Mouse (Mus musculus) splenic B cell, adult 2 months (primary cell): ENCODE measurements around the gene Anks1.

ENCODE experiments used
- DNase-seq: peaks from one replicate; pipeline ENCODE4 v3.0.0-alpha.2; 2011; ENCODE audit warnings: low read depth, low spot score
- H3K27me3 ChIP-seq: 2 replicates; pipeline ENCODE4 v1.6.1; 2012; ENCODE audit warnings: mild to moderate bottlenecking, low read length, moderate library complexity, mixed read lengths; ENCODE audit not compliant: control insufficient read depth, poor library complexity, insufficient read depth, severe bottlenecking
- H3K36me3 ChIP-seq: 2 replicates; pipeline ENCODE4 v1.6.1; 2012; ENCODE audit warnings: mild to moderate bottlenecking, low read length, moderate library complexity, mixed read lengths; ENCODE audit not compliant: control insufficient read depth, poor library complexity, insufficient read depth, severe bottlenecking

Gene Anks1

GRCm38 (mm10) chr17:28079618-28080017 lies 170.5 kb downstream of the Anks1 start:
- Histone ChIP-seq H3K36me3 (no peaks in the 10 kb centered on the region), H3K27me3 (no peaks in the 10 kb centered on the region)
- peak; percentile 87 for DNase-seq

GRCm38 (mm10) chr17:28080045-28080816 lies 171.1 kb downstream of the Anks1 start, which contains the start of gene Tcp11:
Gene Tcp11 (minus strand): TSS chr17:28080639.
- H3K36me3 ChIP-seq = no peaks in the 10 kb centered on the region
- H3K27me3 ChIP-seq = no peaks in the 10 kb centered on the region
- peak; percentile 86 for DNase-seq

- no peak for DNase-seq
- Histone ChIP-seq H3K36me3 (no peaks in the 10 kb centered on the region), H3K27me3 (no peaks in the 10 kb centered on the region)
These were observed 171.7 kb downstream of the Anks1 start for GRCm38 (mm10) chr17:28080817-28081165.

GRCm38 (mm10) chr17:28081385-28081784 lies 172.3 kb downstream of the Anks1 start:
- no peaks in the 10 kb centered on the region for H3K27me3 ChIP-seq
- peak; percentile 31 for DNase-seq
- H3K36me3 ChIP-seq = no peaks in the 10 kb centered on the region

GRCm38 (mm10) chr17:28081856-28082255 lies 172.8 kb downstream of the Anks1 start:
- H3K36me3 ChIP-seq = no peaks in the 10 kb centered on the region
- H3K27me3 ChIP-seq = no peaks in the 10 kb centered on the region
- no peak for DNase-seq

- H3K27me3 ChIP-seq = no peaks in the 10 kb centered on the region
- DNase-seq = no peak
- no peaks in the 10 kb centered on the region for H3K36me3 ChIP-seq
These were observed 173.8 kb downstream of the Anks1 start for GRCm38 (mm10) chr17:28082863-28083262.

GRCm38 (mm10) chr17:28084395-28084905 lies 175.3 kb downstream of the Anks1 start:
- DNase-seq = no peak
- no peaks in the 10 kb centered on the region; the same call in 1 of the 2 replicates for H3K27me3 ChIP-seq
- H3K36me3 ChIP-seq = no peaks in the 10 kb centered on the region

- DNase-seq = peak; percentile 95
- no peaks in the 10 kb centered on the region; the same call in 1 of the 2 replicates for H3K27me3 ChIP-seq
- H3K36me3 ChIP-seq = no peaks in the 10 kb centered on the region
These were observed 175.9 kb downstream of the Anks1 start for GRCm38 (mm10) chr17:28084964-28085363.

- no peak for DNase-seq
- Histone ChIP-seq H3K36me3 (no peaks in the 10 kb centered on the region), H3K27me3 (no peaks in the 10 kb centered on the region; the same call in 1 of the 2 replicates)
These were observed 178.3 kb downstream of the Anks1 start for GRCm38 (mm10) chr17:28087430-28087829.

GRCm38 (mm10) chr17:28088718-28089117 lies 179.6 kb downstream of the Anks1 start:
- H3K27me3 ChIP-seq = no peaks in the 10 kb centered on the region; the same call in 1 of the 2 replicates
- DNase-seq = no peak
- no peaks in the 10 kb centered on the region for H3K36me3 ChIP-seq

- H3K27me3 ChIP-seq = no peaks in the 10 kb centered on the region; the same call in 1 of the 2 replicates
- H3K36me3 ChIP-seq = no peaks in the 10 kb centered on the region
- DNase-seq = no peak
These were observed 183.2 kb downstream of the Anks1 start for GRCm38 (mm10) chr17:28092297-28092696.

- peak; percentile 30 for DNase-seq
- H3K36me3 ChIP-seq = no peaks in the 10 kb centered on the region
- H3K27me3 ChIP-seq = no peaks in the 10 kb centered on the region
These were observed 184.7 kb downstream of the Anks1 start for GRCm38 (mm10) chr17:28093837-28094236.

GRCm38 (mm10) chr17:28096418-28096817 lies 187.3 kb downstream of the Anks1 start:
- no peaks in the 10 kb centered on the region for H3K27me3 ChIP-seq
- DNase-seq = no peak
- no peaks in the 10 kb centered on the region for H3K36me3 ChIP-seq

- no peaks in the 10 kb centered on the region for H3K27me3 ChIP-seq
- H3K36me3 ChIP-seq = no peaks in the 10 kb centered on the region
- no peak for DNase-seq
These were observed 188.2 kb downstream of the Anks1 start for GRCm38 (mm10) chr17:28097308-28097707.

GRCm38 (mm10) chr17:28099086-28099485 lies 190.0 kb downstream of the Anks1 start:
- no peak for DNase-seq
- H3K27me3 ChIP-seq = no peaks in the 10 kb centered on the region
- no peaks in the 10 kb centered on the region for H3K36me3 ChIP-seq
